Mouse (Mus musculus) layer of hippocampus, postnatal 14 days (tissue): Measurements from ENCODE around the gene Lamb3. TPM values are rescaled to one million over a fixed set of nuclear protein-coding genes. Genes with fewer than 3 reads are reported as not detected.
A peak's percentile ranks its signal among the peaks of the same experiment; 100 is the strongest.

Experiments used
- DNase-seq, 2 experiments: peaks; one replicate each; pipeline ENCODE4 v3.0.0; 2021 to 2022; ENCODE audit warnings: low spot score in 2 of 2, mixed read lengths in 1 of 2
- long read RNA-seq, 2 experiments: library from polyadenylated mRNA; stranded (forward); transcript quantifications; one replicate each; pipeline ENCODE4 v2.0.0; 2021
- total RNA-seq, 2 experiments: library from RNA; stranded (reverse); gene quantifications; 2 replicates each; pipeline ENCODE4 v1.2.3; 2021

Gene Lamb3
- total RNA-seq, result 1 to 10 TPM in 1 of 2 experiments, under 1 TPM in 1; 0.94 to 1.6 TPM
- long read RNA-seq, experiment 1, partial matches to known transcripts, result 3 of 3 reads
- long read RNA-seq, experiment 1, other reads (novel, unspliced or antisense), result 0 of 3 reads
- long read RNA-seq, experiment 2, partial matches to known transcripts, result 1 of 2 reads
- long read RNA-seq, experiment 2, other reads (novel, unspliced or antisense), result 1 of 2 reads

DNA sequence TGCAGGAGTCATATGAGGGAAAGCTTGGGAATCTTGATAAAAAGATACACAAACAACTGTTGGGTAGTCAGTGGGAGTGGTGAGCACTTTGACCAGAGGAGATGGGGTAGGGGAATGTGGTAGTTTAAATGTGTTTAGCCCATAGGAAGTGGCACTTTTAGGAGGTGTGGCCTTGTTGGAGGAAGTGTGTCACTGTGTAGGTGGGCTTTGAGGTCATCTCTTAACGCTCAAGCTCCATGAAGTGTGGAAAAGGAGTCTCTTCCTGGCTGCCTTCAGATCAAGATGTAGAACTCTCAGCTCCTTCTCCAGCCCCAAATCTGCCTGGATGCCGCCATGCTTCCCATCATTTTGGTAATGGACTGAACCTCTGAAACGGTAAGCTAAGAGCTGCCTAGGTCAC, at the start of gene Lamb3:
TSS of gene Lamb3 (plus strand) at position 197 of the 400 bp plus-strand sequence.
- no peak for DNase-seq

DNA sequence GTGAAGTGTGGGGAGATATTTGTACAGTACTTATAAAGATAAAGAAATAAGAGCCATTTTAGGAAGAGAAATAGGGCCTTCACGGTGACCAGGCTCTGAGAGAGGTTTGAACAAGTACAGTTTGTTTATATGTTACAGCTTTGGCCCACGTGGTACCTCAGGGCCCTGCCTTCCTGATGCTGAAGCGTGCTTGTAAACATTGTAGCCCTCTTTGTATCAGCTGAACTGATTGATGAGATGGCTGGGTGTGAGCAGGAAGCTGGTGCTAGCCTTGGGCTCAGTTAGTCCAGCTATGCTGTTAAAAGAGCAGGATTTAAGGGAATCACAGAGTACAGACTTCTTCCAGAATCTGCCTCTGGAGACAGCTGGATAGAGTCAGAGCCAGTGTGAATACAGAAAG, 48.3 kb upstream of the Lamb3 start:
- DNase-seq, result no peak

DNA sequence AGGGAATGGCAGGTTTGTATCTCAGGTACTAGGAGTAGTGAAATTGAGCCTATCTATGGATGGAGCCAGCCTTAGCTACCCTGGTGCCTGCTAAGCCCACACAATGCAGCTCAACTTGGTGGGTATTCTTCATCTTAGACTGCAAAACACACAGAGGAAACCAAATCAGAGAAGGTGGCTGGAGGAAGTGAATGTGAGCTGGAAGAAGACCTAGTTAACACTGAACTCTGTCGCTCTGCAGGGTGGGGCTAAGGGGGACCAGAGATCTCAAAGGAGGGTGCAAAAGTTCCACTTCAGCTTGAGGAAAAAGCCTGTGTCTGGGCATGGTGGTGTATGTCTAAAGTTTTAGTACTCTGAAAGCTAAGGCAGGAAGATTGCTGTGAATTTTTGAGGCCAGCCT, 47.9 kb upstream of the Lamb3 start:
- no peak for DNase-seq

- DNase-seq, result peak in 1 of 2 experiments; percentile 16
These were observed 47.0 kb upstream of the Lamb3 start for GRCm38 (mm10) chr1:193160317-193161032.

- DNase-seq, result no peak
These were observed 39.8 kb upstream of the Lamb3 start, which contains the start of gene A130010J15Rik for GRCm38 (mm10) chr1:193167746-193168145. Gene A130010J15Rik, plus strand, starts transcription at chr1:193168046.

DNA sequence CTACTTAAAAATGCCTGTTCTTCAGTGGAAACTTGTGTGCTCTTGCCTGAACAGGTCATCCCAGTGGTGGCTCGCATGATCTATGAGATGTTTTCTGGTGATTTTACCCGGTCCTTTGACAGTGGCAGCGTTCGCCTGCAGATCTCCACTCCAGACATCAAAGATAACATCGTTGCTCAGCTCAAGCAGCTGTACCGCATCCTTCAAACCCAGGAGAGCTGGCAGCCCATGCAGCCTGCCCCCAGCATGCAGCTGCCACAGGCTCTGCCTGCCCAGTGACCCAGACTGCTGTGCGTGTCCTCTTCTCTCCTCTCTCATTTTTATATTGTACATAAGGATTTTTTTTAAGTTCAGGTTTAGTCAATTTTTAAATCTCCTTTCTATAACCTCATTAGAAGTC, 38.3 kb upstream of the Lamb3 start:
- DNase-seq, result no peak

DNA sequence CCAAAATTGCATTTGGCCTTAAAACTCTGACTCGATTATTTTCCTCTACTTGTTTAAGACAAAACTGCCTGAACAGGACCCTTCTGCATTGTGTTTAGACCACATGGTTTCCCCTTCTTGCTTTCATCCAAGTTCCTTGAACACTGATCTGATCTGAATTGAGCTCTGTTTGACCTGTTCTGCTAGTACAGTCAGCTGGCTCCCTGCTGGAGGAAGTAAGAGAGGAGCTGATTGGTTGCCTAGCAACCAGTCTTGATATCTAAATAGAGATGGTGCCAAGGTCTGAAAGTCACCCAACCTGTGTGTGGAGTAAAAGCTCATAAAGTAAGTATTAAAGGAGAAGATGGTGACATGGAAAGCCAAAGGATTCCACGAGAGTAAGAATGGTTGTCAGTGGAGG, 37.6 kb upstream of the Lamb3 start:
- no peak for DNase-seq

GRCm38 (mm10) chr1:193172991-193173809, 34.3 kb upstream of the Lamb3 start:
- DNase-seq, result peak; percentile 92 to 98

DNA sequence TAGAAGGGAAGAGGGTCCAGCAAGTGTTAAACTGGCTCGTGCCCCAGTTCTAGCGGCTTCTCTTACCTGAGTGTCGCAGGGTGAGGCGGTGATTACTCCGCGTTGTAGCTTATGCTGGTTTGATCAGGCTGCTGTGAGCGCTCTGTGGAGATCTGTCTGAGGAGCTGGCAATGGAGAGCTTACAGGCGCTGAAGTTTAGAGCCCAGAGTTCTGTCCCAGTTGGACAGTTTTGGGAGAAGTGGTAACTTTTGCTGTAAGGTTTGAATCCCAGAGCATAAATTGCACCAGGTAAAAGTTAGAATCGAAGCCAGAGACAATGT, 33.7 kb upstream of the Lamb3 start:
- no peak for DNase-seq

GRCm38 (mm10) chr1:193174143-193174733, 33.3 kb upstream of the Lamb3 start:
- DNase-seq, result no peak

DNA sequence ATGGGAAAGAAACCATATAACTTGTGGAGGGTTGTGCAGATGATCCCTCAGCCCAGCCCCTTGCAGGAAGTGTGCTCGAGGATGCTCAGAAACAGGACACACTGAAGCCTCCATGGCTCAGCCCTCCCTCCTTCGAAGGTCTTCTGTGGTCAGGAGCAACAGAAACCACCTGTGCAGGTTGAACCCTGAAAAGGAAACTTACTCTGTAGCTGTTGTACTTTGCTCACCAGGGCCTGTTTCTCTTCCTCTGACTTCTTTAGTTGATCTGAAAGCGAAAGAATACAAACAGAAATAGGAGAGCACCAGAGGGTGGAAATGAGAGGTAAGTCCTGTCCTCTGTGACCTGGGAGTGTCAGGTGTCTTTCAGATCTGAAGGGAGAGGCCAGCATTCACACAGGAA, 26.4 kb upstream of the Lamb3 start:
- no peak for DNase-seq

- no peak for DNase-seq
These were observed 19.2 kb upstream of the Lamb3 start for GRCm38 (mm10) chr1:193188257-193188656.

GRCm38 (mm10) chr1:193189151-193189621, 18.3 kb upstream of the Lamb3 start:
- peak; percentile 34 to 40 for DNase-seq

GRCm38 (mm10) chr1:193189771-193190170, 17.7 kb upstream of the Lamb3 start:
- DNase-seq, result no peak

GRCm38 (mm10) chr1:193191675-193192283, 15.7 kb upstream of the Lamb3 start:
- DNase-seq, result no peak

GRCm38 (mm10) chr1:193194416-193195140, 12.9 kb upstream of the Lamb3 start:
- no peak for DNase-seq

DNA sequence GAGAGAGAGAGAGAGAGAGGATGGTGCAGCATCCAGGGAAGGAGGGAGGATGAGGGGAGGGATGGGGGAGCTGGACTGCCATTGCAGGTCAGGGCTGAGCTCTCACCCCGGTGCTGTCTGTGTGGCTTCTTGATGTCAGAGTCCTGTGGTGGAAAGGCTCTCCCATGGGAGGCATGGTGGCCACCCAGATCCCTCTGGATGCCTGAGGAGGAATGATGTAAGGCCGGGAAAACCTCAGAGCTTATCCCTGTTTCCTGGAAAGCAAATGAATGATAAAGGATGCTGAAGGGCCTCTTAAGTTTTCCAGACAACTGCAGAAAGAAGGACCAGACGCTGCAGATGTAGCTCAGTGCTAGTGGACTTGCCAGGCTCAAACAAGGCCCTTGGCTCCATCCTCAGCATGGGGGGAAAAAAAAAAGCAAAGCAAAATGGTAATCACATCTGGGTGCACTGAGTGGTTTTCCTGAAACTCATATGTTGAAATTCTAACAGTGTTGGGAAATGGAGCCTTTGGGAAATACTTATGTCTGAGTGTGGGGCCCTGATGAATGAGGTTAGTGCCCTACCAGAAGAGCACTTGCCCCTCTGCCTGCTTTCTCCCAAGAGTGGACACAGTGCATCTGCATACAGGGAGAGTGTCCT, 12.2 kb upstream of the Lamb3 start:
- no peak for DNase-seq

- no peak for DNase-seq
These were observed 9.8 kb upstream of the Lamb3 start for GRCm38 (mm10) chr1:193197494-193198205.

DNA sequence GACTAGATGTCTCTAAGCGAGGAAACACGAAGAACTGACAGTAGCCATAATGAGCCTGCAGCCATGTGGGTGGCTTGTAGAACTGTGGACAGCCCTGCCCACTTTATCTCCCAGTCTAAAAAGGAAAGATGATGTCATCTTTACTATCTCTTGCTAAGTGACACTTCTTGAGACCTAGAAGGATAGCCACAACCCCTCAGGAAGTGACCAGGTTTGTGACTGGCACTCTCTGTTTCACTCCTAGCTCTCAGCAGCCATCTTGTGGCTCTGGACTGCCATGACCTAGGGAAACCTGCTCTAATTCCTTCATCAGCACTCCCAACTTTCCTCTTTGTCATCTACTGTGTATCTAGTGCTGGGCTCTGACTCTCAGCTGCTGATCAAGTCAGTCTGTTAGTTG, 9.2 kb upstream of the Lamb3 start:
- no peak for DNase-seq
